Mouse (Mus musculus): ENCODE measurements around the gene Kirrel.
"Not testable (repeated sequence)": the region's sequence is repeated elsewhere in the genome, so short reads cannot be mapped to it uniquely, and the experiment has no call there.

Kirrel gene

DNA sequence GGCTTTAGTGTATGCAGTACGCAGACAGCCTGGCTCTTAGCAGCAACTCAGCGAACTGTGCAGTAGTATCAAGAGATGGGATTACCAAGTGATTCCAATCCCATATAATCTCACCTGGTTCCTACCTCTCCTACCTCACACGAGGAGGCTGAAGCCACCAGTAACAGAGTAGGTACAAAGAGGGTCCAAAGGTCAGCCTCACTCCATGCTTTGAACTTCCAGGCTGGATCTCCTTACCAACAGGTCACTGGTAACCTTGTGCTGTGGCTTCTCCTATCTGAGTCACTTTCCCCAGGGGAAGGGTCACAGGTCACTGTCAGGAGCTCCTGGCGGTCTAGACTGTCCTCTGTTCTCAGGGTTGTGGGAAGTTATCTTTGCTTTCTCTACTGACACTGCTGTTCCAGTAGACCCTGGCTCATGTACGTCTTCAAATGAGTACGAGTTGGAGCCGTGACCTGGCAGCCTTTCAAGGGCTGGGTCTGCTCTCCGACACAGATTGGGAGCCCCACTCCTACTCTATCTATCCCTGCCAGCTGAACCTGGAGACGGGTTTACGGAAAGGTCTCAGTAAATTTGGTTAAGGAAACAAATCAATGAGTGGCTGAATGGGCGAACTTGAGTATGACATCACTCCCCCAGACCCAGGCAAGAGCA is 42.7 kb downstream of the Kirrel start:
- no peak for DNase-seq

DNA sequence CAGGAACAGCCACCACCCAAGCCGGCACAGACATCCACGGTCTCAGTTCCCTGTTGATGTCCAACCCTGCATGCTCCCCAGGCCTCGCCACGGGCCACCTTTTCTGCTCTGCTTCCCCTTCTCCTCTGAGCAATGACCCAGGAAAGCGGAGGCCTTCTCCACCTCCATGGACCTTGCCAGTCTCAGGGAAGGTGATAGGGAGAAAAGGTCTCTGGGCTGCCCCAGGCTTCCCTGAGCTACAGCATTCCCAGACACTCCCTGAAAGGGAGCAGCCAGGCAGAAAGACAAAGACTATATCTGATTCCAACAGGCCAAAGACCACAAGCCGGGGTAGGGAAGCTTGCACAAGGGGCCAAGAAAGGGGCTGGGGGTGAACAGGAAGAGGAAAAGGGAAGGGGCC is 43.6 kb downstream of the Kirrel start:
- DNase-seq = no peak

DNA sequence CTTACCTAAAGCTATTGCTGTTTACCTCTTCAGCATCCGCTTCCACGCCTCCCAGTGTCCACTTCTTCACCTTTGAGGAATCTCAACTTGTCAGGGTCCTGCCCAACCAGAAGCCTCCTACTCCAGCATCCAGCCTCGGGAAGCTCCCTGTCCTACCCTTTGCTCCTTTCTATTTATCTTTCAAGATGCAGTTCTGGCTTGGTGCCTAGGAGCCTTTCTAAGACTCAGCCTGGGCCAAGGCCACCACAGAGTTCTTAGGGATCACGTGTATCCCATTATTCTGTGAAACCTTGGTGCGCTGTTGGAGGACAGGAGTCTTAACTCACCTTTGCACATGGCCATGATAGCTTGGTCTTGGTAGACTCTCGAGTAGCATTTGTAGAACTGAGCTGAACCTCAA is 50.8 kb downstream of the Kirrel start:
- DNase-seq = no peak

DNA sequence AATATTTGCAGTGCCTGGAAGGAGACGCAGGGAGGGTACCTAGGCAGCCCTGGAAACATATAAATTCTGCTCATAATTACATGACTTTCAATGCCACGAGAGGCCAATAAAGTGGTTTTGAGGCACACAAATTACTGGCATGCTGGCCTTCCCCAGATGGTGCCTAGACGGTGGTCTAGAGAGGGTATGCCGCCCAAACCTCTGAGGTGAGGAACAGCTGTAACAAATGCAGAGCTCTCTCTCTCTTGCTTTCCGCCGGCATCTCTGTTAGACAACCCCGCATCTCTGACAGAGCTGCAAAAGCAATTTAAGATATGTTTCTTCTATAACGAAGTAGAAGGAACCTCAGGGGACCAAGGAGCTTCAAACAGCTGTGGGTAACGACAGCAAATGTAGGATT is 56.3 kb downstream of the Kirrel start:
- DNase-seq = no peak

DNA sequence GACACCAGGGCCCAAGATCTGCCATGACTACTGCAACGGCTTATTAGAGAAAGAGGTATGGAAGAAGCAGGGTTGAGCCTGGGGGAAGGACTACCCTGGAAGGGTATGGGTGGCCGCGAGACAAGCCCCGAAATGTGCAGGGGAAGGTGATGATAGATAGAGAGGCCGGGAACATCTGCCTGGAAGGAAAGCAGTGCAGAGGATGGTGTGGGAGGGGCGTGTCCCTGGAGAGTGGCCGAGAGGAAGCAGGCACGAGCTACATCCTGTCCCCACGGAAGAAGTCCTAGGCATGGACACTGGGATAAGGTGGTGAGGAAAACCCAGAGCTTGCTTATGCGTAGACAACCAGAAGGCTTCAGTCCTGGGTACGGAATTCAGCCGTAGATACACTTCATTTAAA is 56.9 kb downstream of the Kirrel start:
- no peak for DNase-seq

DNA sequence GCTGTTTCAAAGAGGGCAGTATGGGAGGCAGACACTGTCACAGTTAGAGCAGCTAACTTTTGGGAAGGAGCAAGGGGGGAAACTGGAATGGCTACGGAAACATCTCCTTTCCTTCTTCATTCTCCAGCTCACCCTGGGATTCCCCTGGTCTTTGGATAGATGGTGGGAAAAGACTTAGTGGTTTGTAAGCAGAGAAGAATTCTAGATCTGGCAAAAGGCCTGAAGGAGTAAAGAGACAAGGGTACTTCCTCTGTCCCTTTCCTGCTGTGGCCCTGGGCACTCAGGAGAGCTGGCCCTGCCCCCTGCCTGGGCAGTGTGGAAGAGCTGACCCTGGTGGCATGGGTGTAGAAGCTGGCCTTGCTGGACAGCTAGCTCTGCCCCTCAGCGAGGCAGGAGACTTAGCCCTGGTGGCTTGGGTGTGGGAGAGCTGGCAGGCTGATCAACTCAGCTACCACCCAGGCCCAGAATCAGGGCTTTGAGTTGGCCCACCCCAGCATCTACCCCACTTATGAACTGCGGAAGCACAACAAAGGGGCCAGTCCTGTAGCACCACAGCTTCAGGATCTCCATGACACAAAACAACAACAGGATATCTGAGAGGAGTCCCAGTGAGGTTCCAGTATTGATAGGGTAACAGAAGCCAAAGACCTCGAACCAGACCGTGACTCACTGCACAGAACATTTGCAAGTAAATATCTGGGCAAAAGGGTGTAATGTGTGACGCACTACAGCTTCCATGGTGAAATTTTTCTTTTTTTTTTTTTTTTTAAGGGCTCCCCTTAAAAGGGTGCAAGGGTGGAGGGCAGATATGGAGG is 58.6 kb downstream of the Kirrel start:
- no peak for DNase-seq

DNA sequence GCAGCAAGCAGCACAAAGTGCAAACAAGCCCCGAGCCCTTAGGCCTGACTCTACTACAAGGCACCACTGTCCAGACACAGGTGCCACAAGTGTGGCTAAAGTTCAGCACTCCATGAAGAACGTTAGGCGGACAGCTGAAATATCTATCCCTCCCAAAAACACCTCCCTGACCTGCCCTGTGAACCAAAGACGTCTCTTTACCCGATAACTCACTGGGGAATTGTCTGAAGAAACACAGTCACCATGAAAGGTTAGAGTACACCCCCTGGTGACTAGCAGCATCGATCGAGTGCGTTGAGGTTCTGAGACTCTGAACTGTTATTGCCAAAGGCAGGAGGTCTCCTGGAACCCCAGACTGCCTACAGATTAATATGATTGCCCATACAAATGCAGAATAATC is 59.3 kb downstream of the Kirrel start:
- no peak for DNase-seq

DNA sequence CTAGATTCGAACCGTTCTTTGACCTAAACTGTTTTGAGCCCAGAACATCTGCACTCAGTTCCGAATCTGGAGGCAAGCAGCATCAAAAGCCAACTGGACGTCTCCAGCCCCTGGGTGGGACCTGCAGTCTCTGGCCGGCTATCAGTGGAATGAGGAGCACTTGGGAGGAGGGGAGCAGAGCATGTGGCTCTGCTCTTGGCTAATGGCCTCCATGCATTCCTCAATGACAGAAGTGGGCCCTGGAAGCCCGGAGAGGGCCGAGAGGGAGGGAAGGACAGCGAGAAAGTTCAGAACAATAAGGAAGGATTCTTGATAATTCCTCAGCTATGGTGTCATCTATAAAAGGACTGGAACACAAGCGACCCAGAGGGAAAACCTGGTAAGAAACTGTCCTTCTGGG is 59.7 kb downstream of the Kirrel start:
- DNase-seq = peak; percentile 37

DNA sequence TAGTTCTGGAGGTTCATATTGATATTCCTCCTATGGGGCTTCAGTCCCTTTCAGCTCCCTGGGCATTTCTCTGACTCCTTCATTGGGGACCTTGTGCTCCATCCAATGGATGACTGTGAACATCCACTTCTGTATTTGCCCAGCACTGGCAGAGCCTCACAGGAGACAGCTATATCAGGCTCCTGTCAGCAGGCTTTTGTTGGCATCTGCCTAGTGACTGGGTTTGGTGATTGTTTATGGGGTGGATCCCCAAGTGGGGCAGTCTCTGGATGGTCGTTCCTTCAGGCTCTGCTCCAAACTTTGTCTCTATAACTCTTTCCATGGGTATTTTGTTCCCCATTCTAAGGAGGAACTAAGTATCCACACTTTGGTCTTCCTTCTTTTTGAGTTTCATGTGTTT is 60.7 kb downstream of the Kirrel start:
- DNase-seq = not testable (repeated sequence)

DNA sequence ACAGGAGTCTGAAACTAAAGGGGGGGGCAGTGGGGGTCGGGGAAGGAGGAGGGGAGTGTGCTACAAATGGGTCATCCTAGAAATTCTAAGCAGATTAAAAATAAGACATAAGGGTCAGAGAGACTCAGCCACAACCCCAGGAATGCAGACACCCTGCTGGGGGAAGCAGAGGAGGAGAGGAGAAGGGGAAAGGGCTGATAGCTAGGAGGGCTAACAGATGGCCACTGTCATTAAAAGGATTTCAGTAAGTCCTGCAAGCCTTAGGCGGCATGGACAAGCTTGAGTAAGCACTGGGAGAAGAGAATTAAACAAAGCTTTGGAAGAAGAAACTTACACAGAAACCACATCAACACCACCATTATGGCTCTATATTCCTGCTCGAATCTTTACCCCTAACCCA is 62.3 kb downstream of the Kirrel start:
- DNase-seq = no peak

DNA sequence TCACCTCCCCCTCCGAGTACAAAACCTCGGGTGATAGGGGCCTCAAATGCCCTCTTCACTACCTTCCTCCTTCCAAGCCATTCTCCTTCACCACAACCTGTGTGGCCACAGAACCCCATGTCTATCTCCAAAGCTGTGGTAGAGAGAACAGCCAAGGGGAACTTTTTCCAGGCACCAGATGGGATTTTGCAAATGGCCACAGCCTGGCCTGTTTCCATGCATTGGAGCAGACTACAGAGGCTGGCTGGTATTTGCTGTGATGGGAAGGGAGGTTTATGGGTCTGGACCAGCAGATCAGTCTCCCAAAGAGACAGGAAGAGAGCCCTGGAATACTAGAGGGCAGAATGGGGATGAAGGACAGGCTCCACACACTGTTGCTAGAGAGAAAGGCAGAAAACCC is 69.7 kb downstream of the Kirrel start:
- DNase-seq = no peak

DNA sequence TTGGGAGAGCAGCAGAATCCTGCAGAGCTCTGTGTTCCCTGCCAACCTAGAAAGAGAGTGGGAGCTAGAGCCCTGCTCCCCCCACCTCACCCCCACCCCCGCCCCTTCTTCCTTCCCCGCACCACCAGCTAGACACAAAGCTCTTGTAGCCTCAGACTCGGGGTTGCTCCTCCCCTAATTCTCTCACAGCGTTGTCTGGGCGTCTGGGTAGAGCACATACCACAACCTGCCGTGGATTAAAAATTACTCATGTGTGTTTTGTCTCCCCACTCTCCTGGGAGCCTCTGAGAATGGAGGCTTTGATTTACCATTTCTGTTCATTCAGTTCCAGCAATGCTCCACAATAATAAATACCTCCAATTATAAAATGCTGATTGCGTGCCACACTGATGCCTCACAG is 72.2 kb downstream of the Kirrel start:
- no peak for DNase-seq

DNA sequence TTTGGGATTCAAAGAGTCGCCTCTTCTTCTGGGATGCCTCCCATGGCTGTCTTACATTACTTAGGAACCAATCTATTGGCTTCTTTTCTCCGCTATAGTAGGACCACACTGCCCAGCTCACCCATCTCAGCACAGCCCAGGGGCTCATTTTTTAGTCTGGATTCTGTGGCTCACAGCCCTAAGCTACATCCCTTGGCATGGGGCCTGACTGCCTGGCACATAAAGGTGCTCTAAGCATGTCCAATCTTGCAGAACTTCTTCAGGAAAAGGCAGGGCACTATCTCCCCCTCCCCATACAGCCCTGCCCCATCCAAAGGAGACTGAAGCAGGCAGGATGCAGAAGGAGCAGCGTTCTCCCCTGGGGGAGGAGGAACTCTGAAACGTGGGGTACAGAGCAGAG is 73.6 kb downstream of the Kirrel start:
- no peak for DNase-seq

DNA sequence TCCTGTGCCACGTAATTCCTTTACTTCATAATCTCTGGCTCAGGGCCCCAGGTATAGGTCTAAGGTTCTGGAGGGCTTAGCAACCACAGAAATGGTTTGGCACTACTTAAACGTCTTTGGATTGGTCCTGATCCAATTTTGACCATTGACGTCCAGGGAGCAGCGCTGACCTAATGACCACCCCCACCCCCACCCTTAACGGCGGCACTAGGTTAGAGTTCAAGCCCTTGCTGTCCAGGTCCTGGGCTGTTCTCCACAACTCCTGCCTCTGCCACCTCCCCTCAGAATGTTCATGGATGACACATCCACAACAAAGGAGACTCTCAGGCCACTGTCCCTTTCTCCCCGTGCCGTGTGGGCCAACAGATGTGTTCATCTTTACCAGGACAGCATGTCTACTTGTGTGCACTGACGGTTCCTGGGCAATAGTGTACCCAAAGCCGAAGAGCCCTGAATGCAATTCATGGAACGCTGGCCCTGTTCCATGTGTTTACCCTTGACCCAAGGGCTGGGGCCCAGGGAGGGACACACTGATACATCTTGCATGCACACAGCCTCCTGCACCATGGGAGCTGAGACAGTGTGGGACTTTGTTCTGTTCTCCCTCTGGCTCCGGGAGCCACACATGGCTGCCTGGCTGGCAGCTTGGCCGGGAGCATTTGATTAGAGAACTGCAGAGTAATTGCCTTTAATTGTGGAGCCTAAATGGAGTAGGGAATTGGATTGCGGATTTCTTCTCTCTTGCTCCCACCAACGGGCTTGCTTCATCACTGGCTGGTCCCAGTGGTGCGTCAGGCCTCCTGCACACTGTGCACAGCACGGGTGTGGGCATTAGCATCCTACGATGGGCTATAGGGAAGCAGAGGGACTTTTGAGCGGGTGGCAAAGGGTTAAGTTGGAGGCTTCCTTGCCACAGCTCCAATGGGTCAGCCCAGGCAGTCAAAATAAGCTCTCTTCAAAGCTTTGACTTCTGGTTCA is 76.3 kb downstream of the Kirrel start:
- no peak for DNase-seq

DNA sequence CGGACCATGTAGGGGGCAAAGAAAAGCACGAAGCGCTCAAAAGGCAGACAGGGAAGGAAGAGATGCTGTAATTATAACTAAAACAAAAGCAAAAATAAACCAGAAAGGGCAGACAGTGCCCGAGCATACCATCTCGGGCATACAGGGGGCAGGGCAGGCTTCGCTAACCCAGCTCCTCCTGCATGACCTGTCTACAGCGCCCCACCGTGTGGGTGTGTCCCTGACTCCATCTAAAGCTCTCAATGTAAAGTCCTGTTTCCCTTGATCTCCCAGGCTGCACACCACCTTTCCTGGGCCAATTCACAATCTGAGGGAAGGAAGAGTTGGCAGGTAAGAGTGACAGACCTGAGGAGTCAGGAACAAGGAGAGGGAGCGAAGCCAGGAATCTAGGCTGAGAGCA is 77.3 kb downstream of the Kirrel start:
- no peak for DNase-seq

DNA sequence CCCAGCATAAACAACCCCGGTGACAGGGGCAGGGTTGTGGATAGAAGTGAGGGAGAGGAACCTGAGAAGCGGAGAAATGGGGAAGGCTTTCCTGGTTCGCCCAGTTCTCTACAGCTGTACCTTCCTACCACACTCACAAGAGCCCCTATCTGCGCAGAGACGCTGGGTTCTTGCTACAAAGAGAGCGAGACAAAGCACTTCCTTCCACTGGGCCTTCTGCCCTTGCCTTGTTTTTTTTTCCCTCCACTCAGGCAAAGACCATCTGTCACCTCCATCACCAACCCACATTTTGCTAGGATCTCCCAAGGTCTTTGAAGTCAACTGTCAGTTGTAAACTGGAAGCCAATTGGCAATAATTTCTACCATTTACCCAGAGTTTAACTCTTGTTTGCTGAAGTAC is 80.8 kb downstream of the Kirrel start:
- no peak for DNase-seq

DNA sequence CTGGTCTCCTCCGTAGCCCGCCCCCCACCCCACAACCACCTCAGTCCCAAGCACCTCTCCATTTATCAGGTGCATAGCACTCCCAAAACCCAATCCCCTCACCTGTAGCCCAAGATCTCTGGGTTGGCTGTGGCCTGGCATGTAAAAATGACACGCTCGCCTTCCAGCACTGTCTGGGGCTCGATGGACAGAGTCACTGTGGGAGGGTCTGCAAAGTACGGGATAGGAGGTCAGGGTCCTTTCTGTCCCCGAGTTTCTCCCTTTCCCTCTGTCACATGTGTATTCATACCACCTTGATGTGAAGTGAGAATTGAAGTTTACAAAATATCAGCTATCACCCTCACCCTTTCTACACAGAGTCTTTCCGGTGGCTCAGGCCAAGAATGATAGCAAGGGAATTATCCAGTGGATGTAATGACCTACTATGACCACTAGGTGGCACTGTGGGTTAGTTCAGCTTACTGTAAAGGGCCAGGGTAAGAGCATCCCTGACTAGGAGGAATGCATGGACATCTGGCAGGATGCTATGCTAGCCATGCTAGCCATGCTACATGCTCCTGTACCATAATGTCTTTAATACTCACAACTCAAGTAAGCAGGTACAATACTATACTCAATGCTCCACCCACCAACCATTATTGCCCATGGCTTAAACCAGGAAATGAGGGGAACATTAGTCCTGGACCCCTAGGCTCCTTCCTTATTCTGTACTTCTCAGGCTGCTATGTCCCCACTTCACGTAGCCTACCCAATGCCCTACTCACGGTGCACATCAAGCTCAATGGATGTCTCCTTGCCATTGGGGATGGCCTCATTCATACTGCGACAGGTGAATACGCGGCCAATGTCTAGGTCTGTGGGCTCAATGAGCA is 84.6 kb downstream of the Kirrel start:
- peak; percentile 71 for DNase-seq

DNA sequence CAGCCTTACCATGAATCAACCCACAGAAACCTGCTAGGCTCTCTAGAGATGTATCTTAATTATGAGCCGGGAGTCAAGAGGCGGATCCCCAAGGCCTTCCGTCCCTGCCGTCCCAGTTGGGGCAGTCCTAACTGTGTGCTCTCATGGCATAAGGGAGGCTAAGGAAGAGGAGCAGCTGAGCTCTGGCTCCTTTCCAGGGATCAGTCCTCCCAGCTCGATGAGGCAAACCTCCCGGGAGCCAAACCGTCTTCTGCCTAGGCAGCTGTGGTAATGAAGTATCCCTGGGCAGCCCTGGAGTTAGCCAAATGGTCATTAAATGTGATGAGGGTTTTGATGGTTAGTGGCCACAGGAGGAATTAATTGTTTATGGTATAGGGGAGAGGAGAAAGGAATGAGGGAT is 87.4 kb downstream of the Kirrel start:
- no peak for DNase-seq

DNA sequence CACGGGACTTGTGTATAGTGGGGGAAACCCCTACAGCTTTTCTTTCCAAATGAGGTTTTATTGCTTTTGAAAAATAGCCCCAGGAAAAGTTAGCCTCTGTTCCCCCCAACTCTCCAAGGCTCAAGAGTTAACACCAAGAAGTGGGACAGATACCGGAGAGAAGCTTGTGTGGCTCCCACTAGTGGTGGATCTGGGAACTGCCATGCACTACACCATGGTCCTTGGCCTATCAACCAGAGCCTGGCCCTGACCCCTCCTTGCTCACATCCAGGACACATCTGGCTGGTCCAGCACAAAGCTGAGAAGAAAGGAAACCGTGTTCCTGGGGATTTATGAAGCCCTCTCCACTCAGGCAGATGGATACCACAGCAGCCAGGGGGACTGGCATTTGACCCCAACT is 92.3 kb downstream of the Kirrel start:
- DNase-seq = peak; percentile 45

DNA sequence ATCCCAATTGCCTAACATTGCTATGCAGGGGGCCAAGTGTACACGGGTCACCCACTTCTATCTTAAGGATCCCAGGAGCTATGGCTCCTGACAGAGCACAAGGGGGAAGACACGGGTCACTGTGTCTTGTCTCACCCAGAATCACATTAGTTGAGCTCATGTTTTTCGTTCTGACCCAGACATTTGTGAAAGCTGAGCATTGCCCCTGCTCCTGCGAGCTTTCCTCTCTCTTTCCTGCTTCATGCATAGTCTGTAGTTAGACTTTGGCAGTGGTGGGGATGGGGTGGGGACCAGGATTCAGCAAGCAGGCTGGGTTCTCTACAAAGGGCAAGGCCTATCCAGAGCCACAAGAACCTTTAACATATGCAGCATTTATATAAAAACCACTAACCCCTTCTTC is 94.8 kb downstream of the Kirrel start:
- no peak for DNase-seq

DNA sequence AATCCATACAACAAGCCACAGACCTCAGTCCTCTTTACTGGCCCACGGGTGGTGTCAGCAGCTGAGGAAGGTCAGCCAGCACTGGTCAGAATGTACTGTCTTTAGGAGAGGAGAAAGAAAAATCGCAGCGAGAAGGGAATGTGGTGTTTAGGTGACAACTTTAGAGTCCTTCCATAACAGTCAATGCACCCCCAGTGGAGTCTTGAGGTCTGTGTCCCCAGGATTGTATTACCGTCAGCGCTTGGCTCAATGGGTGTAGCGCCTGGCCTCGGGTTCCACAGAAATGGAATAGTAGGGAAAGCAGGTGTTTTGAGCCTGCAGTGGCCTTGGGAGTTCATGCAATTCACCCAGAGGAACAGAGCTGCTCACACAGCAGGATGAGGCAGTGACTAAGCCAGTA is 95.2 kb downstream of the Kirrel start:
- DNase-seq = no peak

DNA sequence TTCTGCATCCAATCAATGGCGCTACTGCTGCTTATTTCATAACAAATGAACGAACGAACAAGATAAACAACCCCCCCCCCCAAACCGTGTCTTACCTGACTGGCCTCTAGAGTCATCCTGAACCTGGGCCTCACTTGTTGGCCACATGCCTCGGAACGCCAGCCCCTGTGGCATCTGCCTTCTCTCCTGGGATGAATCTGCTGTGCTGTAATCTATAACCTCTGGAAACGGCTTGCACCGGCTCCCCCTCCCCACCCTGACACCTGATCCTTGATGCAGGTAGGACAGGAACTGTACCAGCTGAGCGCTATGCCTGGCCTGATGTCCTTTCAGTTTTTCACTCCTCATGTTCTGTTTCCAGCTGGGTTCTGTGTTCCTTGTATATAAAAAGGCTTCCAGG is 96.9 kb downstream of the Kirrel start:
- DNase-seq = no peak

DNA sequence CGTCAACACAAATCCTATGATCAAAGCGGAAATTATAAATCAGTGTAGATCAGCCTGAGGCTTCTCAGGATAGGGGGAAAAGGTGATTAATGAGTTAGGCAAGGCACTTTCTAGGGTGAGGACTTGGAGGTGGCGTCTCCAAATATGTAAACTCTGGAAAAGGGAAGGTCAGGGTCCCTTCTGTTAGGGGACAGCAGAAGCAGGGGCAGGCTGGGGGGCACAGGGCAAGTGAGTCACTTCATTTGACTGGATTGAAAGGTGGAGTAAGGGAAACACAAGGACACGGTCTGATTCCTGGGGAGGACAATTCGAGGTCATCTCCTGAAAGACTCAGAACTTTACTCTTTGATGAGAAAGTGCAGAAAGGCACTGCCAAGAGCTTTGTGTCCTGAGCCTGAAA is 97.6 kb downstream of the Kirrel start:
- DNase-seq = no peak

Measured in kidney, adult 9 months (tissue).